Comparison of ENCODE assay signal across 8 mouse cellular contexts in the genomic region with DNA sequence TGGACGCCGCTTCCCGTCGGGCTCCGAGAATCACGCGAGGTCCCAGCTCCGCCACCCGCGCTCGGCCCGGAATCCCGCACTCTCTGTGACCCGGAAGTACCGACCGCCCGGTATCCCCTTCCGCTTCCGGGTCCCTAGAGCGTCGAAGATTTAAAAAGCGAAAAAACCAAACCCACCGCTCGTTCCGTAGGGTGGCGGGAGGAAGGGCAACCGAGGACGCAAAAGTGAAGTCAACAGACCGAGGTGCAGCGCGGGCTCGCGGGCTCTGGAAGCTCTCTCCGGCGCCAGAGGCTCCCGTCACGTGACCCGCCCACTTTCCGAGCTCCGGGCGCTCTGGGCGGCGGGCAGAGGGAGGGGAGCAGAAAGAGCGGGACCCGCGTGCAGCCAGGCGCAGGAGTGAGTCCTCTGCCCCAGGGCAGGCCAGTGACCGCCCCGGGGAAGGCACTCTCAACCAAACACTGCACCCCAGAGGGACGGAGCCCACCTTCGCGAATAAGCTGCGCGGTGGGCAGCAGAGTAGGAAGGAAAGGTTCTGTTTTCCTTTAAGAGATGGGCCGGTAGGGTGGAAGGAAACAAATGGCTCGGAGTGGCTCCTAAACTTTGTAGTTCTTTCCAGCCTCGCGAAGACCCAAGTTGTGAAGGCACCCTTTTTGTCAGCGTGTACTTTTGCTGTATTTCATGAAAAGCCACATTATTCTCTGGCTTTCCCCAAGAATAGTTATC. TPM values are rescaled to one million over a fixed set of nuclear protein-coding genes. Genes with fewer than 3 reads are reported as not detected.
DNase-seq lines count a peak whose midpoint lies in the region; ATAC-seq lines count a peak whose summit lies in the region.

A gene (minus strand): TSS at position 261 of the 723 bp plus-strand sequence.

- peak within 1 kb of the TSS; percentile 96 for H3K27ac ChIP-seq in hindbrain, embryonic 13.5 days

- peak within 1 kb of the TSS; percentile 98 for H3K4me3 ChIP-seq in hindbrain, embryonic 13.5 days

- under 1% methylated on average over 56 of the region's 59 CpGs for WGBS in hindbrain, embryonic 13.5 days

- H3K4me1 ChIP-seq in hindbrain, embryonic 13.5 days (replicated peaks): peaks cover 17% of the 10 kb centered on the region

- no peaks in the 10 kb centered on the region for H3K27me3 ChIP-seq in hindbrain, embryonic 13.5 days

- peak within 1 kb of the TSS; percentile 82 for H3K4me2 ChIP-seq in hindbrain, embryonic 13.5 days

- peak within 1 kb of the TSS; percentile 95 for H3K9ac ChIP-seq in hindbrain, embryonic 13.5 days

- DNase-seq in Muller cell, postnatal 12 days (ENCODE audit: inconsistent ontology term): peak; percentile 91
- DNase-seq in cerebellum, adult 9-11 months: peak; percentile 81
- DNase-seq in frontal cortex, postnatal 10 days (ENCODE audit: low spot score in 2 of 2): peak; percentile 72 to 81
- DNase-seq in layer of hippocampus, postnatal 25 days (ENCODE audit: extremely low spot score in 1 of 2, low spot score in 1 of 2): peak; percentile 64 to 79
- DNase-seq in lung, postnatal 25 days (ENCODE audit: low spot score): peak; percentile 76
- peak; percentile 90 for DNase-seq in retina, embryonic 14.5 days (ENCODE audit: low spot score)
- DNase-seq in thymus, postnatal 4 days: peak; percentile 85

- no peaks in the 10 kb centered on the region for H3K9me3 ChIP-seq in hindbrain, embryonic 13.5 days

- H3K36me3 ChIP-seq in hindbrain, embryonic 13.5 days: peaks cover 29% of the 10 kb centered on the region

- peak; percentile 98 for ATAC-seq in hindbrain, embryonic 13.5 days (ENCODE audit: low FRiP score)

RNA-seq across cellular contexts. Expression of the gene that starts here (rescaled TPM):
- polyA plus RNA-seq in hindbrain, embryonic 13.5 days (2015; fragmentation: Nextera tagmentation; extraction: Ambion mirVana): 55.0 and 57.1 TPM in 2 replicates
- 10 to 100 TPM; 50.2 to 50.9 TPM for total RNA-seq in layer of hippocampus, postnatal 25 days (2021)

Comparison
In these comparisons a context has a peak if more than half of its experiments do, and no peak if none do; other contexts are left out.
1. Peak in every context shown above with its lines: DNase-seq, ATAC-seq, H3K4me3 ChIP-seq and H3K27ac ChIP-seq.